Mouse (Mus musculus) myocyte (in vitro differentiated cells): Measurements from ENCODE around the gene Fastkd3.
"Not testable (repeated sequence)": the region's sequence is repeated elsewhere in the genome, so short reads cannot be mapped to it uniquely, and the experiment has no call there.

ENCODE experiments used
- CEBPB ChIP-seq: IDR thresholded peaks from 2 replicates; pipeline ENCODE4 v1.6.1; 2011; ENCODE audit warnings: mild to moderate bottlenecking, moderate library complexity; ENCODE audit not compliant: poor library complexity, insufficient read depth, severe bottlenecking
- E2F4 ChIP-seq: IDR thresholded peaks from one replicate; pipeline ENCODE4 v1.6.1; 2011; ENCODE audit warnings: mild to moderate bottlenecking, control low read depth, moderate library complexity; ENCODE audit not compliant: insufficient read depth
- MAX ChIP-seq: IDR thresholded peaks from one replicate; pipeline ENCODE4 v1.6.1; 2011; ENCODE audit warnings: low read depth, mild to moderate bottlenecking, control low read depth
- MYOD1 ChIP-seq, 3 experiments: IDR thresholded peaks; one replicate each; pipeline ENCODE4 v1.6.1; 2011; ENCODE audit warnings: control low read depth in 2 of 3, low read depth in 2 of 3, mild to moderate bottlenecking in 2 of 3, moderate library complexity in 1 of 3; ENCODE audit not compliant: insufficient read length in 2 of 3, control insufficient read depth in 1 of 3
- MYOG ChIP-seq, 3 experiments: IDR thresholded peaks; one replicate each; pipeline ENCODE4 v1.6.1; 2011; ENCODE audit warnings: control low read depth in 2 of 3, low read depth in 2 of 3, mild to moderate bottlenecking in 2 of 3; ENCODE audit not compliant: insufficient read length in 2 of 3, control insufficient read depth in 1 of 3, insufficient read depth in 1 of 3
- POLR2A ChIP-seq: IDR thresholded peaks from one replicate; pipeline ENCODE4 v1.6.1; 2011; ENCODE audit warnings: low read depth, mild to moderate bottlenecking, control low read depth, moderate library complexity; ENCODE audit not compliant: insufficient read length
- POLR2AphosphoS2 ChIP-seq: IDR thresholded peaks from one replicate; pipeline ENCODE4 v1.6.1; 2011; ENCODE audit warnings: low read depth, control low read depth; ENCODE audit not compliant: insufficient read length
- REST ChIP-seq: IDR thresholded peaks from one replicate; pipeline ENCODE4 v1.6.1; 2011; ENCODE audit warnings: mild to moderate bottlenecking, control low read depth, moderate library complexity; ENCODE audit not compliant: insufficient read depth, insufficient read length
- SRF ChIP-seq: IDR thresholded peaks from one replicate; pipeline ENCODE4 v1.6.1; 2011; ENCODE audit warnings: low read depth; ENCODE audit not compliant: control insufficient read depth, insufficient read length
- TCF12 ChIP-seq: IDR thresholded peaks from one replicate; pipeline ENCODE4 v1.6.1; 2011; ENCODE audit warnings: mild to moderate bottlenecking, control low read depth; ENCODE audit not compliant: poor library complexity, insufficient read depth, severe bottlenecking
- TCF3 ChIP-seq: IDR thresholded peaks from one replicate; pipeline ENCODE4 v1.6.1; 2011; ENCODE audit warnings: low read depth, control low read depth; ENCODE audit not compliant: insufficient read length
- USF1 ChIP-seq: IDR thresholded peaks from one replicate; pipeline ENCODE4 v1.6.1; 2011; ENCODE audit warnings: low read depth, mild to moderate bottlenecking, control low read depth, moderate library complexity

GRCm38 (mm10) chr13:68553391-68553790, 28.6 kb upstream of the Fastkd3 start:
- not testable (repeated sequence) for TF ChIP-seq POLR2A; MYOG (IDR thresholded peaks at IDR 0.05; ENCODE audit: control insufficient read depth in 1 of 3, insufficient read depth in 1 of 3, insufficient read length in 2 of 3, low read depth in 2 of 3); CEBPB; POLR2AphosphoS2; REST; MAX; E2F4; USF1; TCF12; MYOD1 (IDR thresholded peaks at IDR 0.05; ENCODE audit: control insufficient read depth in 1 of 3, insufficient read length in 2 of 3, low read depth in 2 of 3); SRF; TCF3
